Mouse (Mus musculus) heart, adult 9 months (tissue): ENCODE data around the gene Rasd2.

Experiments used
- DNase-seq, 2 experiments: peaks; one replicate each; pipeline ENCODE4 v3.0.0; 2022; ENCODE audit warnings: low spot score in 2 of 2

Gene Rasd2

DNA sequence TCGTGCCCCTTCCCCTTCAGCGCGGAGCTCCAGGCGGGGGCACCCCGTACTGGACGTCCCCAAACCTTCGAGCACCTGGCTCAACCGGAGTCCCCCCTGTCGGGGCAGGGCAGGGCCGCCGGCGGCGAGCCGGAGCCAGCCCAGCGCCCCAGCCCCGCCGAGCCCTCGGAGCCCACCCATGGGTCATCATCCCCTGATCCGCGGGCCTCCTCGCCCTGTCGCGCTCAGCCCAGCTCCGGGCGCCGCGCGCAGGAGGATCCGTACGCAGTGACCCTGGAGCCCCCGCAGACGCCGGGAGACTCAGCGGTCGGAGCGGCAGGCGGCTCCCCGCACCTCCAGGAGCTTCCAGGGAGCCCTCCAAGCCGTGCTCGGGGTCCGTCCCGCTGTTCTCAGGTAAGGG is at the start of gene Rasd2:
Gene Rasd2, plus strand, starts transcription at position 259 of the 400 bp plus-strand sequence.
- DNase-seq, result no peak

DNA sequence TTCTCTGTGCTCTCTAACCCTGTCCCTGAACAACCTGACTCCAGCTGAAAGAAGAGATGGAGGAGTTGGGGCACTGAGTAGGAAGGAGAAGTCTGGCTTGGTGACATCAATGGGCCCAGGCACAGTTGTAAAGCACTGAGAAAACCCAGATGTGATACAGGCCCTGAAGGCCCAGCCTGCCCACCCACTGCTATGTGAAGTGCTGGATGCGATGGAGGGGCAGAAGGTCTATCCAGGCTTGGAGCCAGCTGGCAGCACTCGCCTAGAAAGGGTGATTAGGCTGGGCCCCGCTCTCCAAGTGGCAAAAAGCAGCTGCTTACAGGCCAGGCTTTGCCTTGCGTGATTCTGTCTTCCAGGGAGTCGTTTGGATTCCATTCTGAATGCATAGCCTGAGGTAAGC is 44.4 kb upstream of the Rasd2 start:
- DNase-seq, result no peak

DNA sequence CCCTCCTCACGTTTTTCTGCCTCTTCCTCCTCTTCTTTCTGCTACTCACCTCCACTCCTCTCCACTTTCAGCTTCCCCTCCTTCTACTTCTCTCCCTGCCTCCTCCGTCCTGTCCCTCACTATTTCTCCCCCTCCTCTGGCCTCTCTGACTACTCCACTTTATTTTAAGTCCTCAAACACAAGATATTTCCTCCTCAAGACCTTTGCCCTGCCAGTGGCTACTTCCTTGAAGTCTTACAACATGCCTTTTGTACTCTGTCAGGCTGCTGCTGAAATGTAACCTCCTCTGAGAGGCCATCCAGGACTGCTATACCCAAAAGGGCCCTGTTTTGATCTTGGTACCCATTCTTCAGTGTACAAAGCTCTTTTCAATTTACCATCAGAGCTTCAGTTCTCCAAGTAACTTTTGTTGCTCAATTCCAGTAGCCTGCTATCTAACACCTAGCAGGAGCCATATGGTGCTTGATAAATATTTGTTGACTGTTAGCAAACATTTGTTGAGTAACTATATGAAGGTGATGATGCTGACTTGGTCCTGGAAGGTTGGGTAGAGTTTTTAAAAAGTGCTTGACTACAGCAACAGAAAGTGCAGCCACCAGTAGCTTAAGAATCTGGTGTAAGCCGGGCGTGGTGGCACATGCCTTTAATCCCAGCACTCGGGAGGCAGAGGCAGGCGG is 41.6 kb upstream of the Rasd2 start:
- no peak for DNase-seq

DNA sequence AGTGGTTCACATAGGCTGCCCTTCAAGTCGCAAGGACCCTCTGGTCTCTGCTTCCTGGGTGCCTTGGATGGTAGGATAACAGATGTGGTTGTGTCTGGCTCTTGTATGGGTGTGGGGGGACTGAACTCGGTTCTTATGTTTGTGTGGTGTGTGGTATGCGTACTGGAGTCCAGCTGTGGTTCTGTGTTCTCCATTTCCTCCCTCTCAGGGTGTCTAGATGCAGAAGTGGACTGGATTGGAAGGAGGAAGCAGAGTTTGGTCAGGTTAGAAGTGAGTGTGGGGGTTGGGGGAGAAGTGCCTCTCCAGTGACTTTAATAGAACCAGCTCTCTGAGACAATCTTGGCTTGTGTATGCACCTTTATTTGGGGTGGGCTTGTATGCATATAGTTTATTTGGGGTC is 20.7 kb upstream of the Rasd2 start:
- no peak for DNase-seq

DNA sequence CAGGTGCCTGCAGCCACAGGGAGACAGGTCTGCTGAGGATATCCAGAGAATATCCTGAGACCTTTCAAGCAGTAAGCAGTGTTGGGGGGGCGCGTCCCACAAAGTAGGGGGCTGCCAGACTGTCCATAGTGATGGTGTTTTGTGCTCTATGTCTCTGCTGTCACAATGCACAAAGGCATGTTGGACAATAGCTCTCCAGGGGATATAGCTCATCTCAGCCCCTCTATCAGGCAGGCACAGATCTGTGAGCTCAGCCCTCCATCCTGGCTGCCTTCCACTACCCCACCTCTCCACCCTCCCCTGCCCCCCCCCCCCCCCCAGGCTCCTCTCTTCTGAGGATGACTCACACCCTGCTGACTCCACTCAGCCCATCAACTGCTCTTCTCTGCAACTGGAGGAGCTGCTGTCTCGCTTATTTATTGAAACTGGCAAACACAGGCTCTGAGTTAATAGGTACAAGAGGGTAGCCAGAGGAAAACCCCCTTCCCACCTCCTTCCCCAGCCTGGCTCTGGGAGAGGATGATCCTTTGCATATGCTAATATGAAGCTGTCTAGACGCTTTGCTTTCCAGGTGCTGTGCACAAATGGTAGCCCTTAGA is 19.2 kb upstream of the Rasd2 start:
- no peak for DNase-seq

DNA sequence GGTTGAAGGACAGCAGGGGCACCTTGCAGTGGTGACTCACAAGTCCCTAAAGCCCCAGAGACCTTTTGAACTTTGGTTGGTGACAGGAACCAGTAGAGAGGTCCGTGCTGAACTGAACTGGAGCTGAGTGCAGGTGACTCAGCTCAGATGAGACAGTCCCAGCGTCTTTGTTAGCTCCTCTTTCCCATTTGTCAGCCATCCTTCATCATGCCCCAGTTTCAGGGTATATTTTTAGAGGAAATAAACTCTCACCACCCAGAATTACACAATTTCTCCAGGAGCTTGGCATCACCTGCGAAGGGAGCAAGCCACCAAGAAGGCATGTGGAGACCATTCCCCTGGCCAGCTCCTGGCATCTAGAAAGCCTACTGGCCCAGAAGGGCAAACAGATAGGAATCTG is 16.6 kb upstream of the Rasd2 start:
- no peak for DNase-seq

DNA sequence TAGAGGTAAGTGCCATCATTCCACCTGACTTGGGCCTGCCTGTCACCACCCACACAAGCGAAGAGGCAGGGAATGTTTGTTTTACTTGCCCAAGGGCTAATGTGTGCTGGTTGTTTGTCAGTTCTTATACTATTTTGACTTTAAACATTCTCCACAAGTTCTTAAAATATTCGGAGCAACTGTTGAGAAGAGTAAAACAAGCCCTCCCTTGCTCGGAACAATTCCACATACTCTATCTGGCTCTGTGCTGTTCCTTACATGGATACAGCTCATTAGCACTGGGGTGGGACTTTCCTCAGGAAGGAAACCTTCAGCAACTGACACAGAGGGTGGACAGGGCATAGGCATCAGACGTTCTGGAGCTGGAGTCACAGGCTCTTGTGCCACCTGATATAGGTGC is 15.9 kb upstream of the Rasd2 start:
- peak in 1 of 2 experiments; percentile 21 for DNase-seq

DNA sequence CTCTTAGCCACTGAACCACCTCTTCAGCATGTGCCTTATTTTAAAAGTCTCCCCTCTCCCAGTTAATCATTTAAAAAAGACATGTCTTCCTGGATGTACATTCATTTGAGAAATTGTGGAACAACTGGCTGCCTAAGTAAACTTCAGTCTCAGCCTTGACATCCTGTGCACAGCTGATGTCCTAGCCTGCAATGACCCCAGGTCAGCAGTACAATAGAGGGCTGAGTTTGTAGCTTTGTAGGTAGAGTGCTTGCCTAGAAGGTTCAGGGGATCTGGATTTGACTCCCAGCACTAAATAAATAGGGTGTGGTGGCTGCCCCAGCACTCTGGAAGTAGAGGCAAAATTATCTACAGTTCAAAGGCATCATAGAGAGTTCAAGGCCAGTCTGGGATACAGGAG is 15.4 kb upstream of the Rasd2 start:
- DNase-seq, result peak in 1 of 2 experiments; percentile 21

DNA sequence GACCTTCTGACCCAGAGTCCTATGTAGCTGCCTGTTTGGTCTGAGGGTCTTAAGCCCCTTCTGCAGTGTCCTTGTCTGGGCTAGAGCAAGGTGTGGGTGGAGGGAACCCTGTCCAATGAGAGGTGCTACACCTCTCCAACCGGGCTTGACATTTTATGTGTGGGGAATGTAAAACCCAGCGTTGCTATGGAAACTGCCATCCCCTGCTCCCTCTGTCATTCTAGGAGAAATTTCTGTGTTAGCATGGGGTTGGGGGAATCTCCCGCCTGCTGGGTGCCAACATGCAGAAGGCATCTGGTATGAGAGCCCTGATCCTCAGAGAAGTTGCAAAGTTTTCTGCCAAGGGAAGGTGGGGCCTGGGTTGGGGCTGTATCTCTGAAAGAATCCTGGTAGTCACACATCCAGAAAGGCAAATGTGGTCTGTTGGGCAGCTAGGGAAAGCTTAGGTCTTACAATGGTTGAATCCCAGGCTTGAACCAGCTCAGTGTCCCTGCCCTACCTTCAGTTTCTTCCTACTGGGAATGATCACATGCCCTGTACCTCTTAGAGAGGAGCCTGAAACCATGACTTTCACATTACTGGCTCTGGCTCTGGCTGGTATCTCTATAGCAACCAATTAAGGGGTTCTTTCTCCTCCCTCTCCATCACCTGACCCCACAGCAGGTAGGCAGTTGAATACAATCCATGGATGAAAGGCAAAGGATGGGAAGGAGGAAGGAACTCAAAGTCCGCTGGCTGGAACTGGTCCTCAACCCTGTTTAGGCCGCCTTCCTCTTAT is 14.6 kb upstream of the Rasd2 start:
- DNase-seq, result no peak

DNA sequence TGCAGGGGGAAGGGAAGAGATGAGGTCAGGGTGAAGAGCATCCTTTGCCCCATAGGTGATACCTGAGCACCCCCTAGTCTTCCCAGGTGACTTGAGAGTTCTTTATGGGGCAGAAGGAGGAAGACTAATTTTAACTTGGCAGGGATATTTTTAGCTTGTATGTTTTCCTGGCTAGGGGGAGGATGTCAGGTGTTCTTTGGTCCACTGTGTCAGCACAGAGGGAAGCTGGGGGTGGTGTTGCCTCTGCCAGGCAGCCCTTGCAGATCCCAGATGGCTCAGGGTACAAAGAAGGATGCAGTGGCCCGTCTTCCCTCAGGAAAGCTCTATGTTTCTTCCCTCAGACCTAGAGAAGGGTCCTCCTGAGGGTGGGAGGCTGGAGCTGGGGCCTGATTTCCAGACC is 13.8 kb upstream of the Rasd2 start:
- DNase-seq, result peak in 1 of 2 experiments; percentile 27

DNA sequence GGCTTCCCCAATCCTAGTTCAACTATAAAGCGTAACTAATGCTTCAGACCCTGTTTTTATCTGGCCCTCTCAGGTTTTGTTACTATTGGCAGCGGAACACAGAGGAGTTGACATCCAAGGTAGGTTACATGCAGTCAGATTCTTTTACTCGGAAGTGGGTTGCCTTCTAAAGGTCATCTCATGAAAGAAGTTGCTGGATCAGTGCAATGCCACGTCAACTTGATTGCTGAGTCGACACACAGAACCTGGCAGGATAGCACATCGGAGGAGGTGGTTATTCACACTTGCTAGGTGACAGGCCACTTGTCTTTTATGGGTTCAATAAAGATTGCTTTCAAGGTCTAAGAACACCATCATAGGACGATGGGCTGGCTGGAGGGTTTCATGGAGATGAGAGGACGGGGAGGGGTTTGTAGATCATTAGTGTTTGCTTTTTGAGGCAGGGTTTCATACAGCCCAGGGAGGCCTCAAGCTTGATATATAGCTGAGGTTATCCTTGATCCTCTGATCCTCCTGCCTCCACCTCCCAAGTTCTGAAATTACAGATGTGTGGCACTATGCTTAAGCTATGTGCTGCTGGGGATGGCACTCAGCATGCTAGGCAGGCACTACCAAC is 11.6 kb upstream of the Rasd2 start:
- no peak for DNase-seq

DNA sequence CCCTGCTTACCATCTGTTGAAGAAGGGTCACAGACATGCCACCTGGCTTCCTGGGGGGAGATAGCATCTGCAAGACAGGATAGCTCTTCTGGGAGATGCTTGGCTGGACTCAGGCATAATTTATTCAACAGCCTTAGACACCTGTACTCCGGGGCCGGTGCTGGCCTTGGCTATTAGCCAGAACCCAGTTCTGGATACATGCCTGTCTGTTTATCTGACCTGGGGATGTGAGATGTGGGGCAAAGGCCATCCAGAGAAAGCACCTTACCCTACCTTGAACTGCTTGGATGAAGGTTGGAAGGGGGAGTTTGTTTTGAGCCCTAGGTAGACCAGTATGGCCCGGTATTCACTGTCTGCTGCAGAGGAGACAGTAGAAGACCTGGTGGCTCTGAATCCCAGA is 10.8 kb upstream of the Rasd2 start:
- DNase-seq, result no peak

DNA sequence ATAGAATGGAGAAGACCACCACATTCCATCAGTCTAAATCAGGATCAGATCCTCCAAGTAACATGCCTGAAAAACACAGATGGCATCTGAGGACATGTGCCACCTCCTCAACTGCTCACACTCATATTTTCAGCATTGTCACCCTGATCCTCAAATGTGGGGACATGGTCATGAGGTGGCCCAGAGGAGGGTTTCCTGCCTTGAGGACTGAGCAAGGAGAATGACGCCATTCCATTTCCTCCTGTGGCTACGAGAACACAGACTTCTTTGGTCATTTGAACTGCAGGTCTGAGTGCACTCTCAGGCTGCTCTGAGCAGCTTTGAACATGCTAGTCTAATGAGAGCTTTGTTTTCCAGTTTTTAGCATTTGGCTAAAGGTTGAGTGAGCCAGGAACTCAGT is 10.3 kb upstream of the Rasd2 start:
- no peak for DNase-seq

DNA sequence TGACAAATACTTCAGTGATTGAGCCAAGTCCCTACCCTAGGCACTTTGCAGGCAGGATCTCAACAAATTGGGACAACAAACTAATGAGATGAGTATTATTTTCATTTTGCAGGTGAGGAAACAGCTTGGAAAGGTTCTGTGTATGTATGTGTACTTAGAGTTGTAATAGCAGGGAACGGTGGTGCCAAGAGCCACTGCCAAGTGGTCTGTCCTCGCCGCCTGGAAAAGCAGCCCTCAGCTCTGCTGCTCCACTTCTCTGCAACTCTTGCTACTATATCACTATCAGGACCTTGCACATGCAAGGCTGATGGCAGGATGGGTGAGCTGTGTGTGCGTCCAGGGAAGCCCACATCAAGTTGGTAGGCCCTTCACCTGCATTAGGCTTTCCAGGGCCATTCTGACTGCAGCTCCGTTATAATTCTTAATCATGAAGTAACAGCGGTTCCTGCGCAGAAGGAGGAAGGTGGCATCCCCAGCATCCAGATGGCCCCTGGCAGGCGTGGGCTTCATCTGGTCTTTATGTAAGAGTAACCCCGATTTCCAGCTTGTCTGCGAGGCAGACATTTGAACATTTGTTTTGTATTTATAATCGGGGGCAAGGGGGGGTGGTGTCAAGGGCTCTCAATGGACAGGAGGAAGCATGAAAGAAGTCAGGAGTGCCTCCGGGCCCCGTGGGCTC is 9.4 kb upstream of the Rasd2 start:
- DNase-seq, result no peak

DNA sequence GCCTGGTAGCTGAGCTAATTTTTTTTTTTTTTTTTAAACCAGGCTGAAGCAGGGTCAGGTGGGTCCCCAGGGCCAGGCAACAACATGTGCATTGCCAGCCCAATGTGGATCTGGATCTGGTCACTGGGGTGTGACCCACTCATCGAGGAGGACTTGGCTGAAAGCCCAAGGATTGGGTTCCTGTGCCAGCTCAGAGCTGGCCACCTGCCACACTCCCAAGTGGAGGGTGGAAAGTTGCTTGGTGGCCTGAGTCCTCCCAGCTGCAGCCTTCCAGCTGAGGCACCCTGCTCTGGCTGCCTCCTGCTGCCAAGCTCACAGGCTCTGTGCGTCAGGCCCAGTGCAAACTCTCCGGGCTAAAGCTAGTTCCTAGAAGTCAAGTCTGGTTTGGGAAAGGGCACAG is 2.3 kb upstream of the Rasd2 start:
- DNase-seq, result peak; percentile 37 to 56

DNA sequence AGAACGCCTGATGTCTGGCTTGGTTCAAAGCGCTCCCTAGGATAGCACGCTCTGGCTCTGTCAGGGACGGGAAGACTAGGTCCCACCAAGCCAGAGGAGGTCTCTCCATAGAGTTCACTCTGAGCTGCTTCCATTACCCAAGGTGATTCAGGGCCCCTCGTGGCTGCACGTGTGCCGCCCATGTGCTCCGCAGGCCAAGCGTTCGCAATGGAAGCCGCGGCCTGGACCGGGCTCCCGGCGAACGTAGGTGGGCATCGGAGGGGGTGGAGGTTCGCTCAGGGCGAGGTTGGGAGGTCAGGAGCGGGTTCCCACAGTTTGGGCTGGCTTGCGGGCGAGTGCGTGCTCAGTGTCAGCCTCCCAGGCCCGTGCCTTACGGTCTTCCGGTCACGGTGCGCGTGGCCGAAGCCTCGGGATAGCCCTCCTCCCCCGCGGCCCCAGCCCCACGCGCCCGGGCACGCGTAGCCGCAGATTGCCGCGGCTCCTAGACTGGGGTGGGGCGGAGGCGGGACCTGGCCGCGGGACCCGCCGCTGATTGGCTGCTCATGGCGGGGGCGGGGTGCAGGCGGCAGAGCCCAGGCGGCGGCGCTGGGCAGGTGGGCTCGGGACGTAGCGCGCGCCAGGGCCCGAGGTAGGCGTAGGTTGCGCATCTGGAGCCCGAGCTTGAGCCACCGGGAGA is 975 bp upstream of the Rasd2 start:
- DNase-seq, result peak; percentile 83 to 87

DNA sequence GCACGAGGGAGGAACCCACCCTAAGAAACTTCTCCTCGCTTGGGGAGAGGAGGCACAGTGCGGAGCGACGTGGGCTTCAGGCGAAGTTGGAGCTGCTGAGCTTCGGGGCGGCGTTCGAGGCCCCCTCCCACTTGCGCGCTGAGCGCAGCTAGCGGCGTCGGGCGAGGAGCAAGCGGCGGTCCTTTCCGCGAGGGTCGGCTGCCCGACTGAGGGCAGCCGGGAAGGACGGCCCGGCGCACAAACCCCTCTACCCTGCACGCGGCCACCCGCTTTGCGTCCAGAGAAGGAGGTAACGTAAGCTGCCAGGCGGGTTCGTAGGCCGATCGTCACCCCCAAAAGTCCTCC is 465 bp upstream of the Rasd2 start:
- DNase-seq, result no peak

DNA sequence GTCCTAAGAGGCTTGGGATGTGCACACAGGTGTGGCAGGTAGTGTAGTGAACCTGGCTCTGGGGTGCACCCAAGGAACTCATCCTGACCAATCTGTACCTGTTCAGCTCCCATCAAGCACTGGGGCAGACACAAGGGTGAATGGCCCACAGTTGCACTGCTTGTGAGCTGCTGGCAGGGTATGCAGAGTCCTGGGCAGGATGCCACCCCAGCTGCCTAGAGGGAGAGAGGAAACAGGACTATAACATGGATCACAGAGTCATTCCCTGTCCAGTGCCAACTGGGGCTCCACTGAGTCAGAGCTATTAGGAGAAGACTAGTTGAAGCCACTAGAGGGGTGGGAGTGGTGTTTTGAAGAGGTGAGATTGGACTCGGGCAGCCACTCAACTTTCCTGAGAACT is 1.3 kb downstream of the Rasd2 start:
- DNase-seq, result no peak

DNA sequence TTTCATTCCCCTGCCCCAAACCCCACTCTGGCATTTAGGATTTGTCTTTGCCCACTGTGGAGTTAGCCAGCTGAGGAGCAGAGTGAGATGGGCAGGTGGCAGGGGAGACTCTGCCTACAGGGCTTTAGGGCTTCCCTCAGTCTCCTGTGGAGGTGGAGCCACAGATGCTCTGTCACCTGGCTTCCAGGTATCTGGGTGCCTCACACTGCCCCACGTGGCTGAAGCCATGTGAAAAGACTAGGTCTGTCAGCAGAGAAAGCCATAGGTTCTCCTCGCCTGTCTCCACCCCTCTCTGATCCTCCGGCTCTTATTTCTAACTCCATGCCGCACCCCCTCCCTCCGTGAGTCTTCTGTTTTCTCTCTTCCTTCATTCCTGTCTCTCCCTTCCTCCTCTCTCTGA is 2.2 kb downstream of the Rasd2 start:
- DNase-seq, result no peak

DNA sequence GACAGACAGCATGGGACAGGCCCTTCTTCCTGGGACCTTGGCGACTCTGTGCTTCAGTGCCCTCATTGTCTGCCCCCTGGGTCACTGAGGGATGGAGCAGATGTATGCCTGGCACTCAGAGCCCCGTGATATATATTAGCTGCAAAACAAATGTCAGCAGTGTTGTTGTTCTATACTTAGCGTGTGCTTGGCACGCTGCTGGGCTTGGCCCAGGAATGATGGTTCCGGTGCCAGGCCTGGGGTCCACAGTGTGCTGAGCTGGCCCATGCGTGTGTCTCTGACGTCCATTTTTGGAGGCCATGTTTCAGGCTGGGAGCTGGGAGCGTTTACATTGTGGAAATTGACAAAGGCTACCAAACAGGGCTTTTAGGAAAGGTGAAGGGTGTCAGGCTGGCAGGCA is 3.1 kb downstream of the Rasd2 start:
- no peak for DNase-seq

DNA sequence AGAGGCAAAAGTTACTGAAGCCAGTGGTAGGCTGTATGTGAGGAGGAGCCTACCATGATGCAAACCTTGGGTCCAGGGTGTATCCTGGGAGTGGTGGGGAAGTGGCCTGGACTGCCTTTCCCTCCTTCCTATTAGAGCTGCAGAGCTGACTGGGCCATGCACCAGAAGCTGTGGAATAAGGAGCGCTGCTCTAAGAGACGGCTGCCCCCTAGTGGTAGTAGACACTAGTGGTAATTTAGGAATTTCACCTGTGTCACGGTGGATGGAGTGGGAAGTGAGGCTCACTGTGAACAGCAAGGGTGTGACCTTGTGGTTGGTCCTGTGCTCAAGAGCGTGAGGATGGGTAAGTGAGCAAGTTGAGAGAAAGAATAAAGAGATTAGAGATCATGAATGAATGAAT is 4.2 kb downstream of the Rasd2 start:
- peak; percentile 37 to 66 for DNase-seq
